Mouse (Mus musculus): ENCODE data around the gene Gm21083.
"Not testable (repeated sequence)": the region's sequence is repeated elsewhere in the genome, so short reads cannot be mapped to it uniquely, and the experiment has no call there.

- not testable (repeated sequence) for TF ChIP-seq CTCF (IDR thresholded peaks at IDR 0.05 in 2 of 3, conservative IDR thresholded peaks at IDR 0.05 in 1 of 3; ENCODE audit: control insufficient read depth in 1 of 3, insufficient read depth in 1 of 3, low read depth in 2 of 3, low read length in 3 of 3, poor library complexity in 1 of 3, severe bottlenecking in 1 of 3); ZMIZ1 (IDR thresholded peaks at IDR 0.05; ENCODE audit: low read depth, low read length); MAZ (IDR thresholded peaks at IDR 0.05; ENCODE audit: low read depth, low read length); HCFC1 (IDR thresholded peaks at IDR 0.05; ENCODE audit: low read depth, low read length); BHLHE40 (IDR thresholded peaks at IDR 0.05; ENCODE audit: borderline replicate concordance, low read depth, low read length); MEF2A (IDR thresholded peaks at IDR 0.05; ENCODE audit: extremely low read depth, insufficient replicate concordance, low read depth, low read length, poor library complexity, severe bottlenecking); USF1 (IDR thresholded peaks at IDR 0.05; ENCODE audit: low read depth, low read length); EP300 (IDR thresholded peaks at IDR 0.05; ENCODE audit: low read depth in 1 of 2, low read length in 2 of 2); POLR2AphosphoS2 (IDR thresholded peaks at IDR 0.05; ENCODE audit: low read length); MAFK (IDR thresholded peaks at IDR 0.05; ENCODE audit: borderline replicate concordance, low read depth, low read length)
These were observed 24.8 kb downstream of the Gm21083 start for GRCm38 (mm10) chr5:15601960-15602359.

Data from MEL (cell line).